Mouse (Mus musculus) MEL (cell line): Measurements from ENCODE around the gene Metrn. TPM values are rescaled to one million over a fixed set of nuclear protein-coding genes. Genes with fewer than 3 reads are reported as not detected.
A peak's percentile ranks its signal among the peaks of the same experiment; 100 is the strongest.

Experiments used
- DNase-seq: peaks from one replicate; pipeline ENCODE4 v3.0.0; 2011; ENCODE audit warnings: low read depth, low spot score
- H3K27ac ChIP-seq: 2 replicates; pipeline ENCODE4 v1.5.1; 2012; ENCODE audit warnings: low read depth, mild to moderate bottlenecking, control low read depth, low read length, moderate library complexity; ENCODE audit not compliant: control insufficient read depth
- H3K27me3 ChIP-seq, 2 experiments: fragments of 150-350 bp in 1 of 2; sonication (generic) in 1 of 2; 2 replicates each; pipeline ENCODE4 v1.6.1; 2012; ENCODE audit warnings: low read length in 2 of 2, mild to moderate bottlenecking in 2 of 2, improper control_type of control experiment in 1 of 2, moderate library complexity in 1 of 2; ENCODE audit not compliant: insufficient read depth in 2 of 2, control insufficient read depth in 1 of 2
- H3K36me3 ChIP-seq, 2 experiments: 2 replicates each; pipeline ENCODE4 v1.6.1; 2012 to 2014; ENCODE audit warnings: low read length in 2 of 2, improper control_type of control experiment in 1 of 2, inconsistent platforms in 1 of 2, mild to moderate bottlenecking in 1 of 2; ENCODE audit not compliant: insufficient read depth in 2 of 2, control insufficient read depth in 1 of 2
- H3K4me1 ChIP-seq, 2 experiments: fragments of 150-350 bp in 1 of 2; sonication (generic) in 1 of 2; 2 replicates each; pipeline ENCODE4 v1.6.1; 2012; ENCODE audit warnings: low read length in 2 of 2, improper control_type of control experiment in 1 of 2, mild to moderate bottlenecking in 1 of 2; ENCODE audit not compliant: insufficient read depth in 2 of 2, control insufficient read depth in 1 of 2
- H3K4me3 ChIP-seq, 2 experiments: fragments of 150-350 bp in 1 of 2; sonication (generic) in 1 of 2; 2 replicates each; pipeline ENCODE4 v1.5.1; 2012; ENCODE audit warnings: low read depth in 2 of 2, low read length in 2 of 2, mild to moderate bottlenecking in 2 of 2, moderate library complexity in 2 of 2, control low read depth in 1 of 2, improper control_type of control experiment in 1 of 2; ENCODE audit not compliant: control insufficient read depth in 1 of 2, insufficient read depth in 1 of 2
- H3K79me2 ChIP-seq: 2 replicates; pipeline ENCODE4 v1.6.1; 2012; ENCODE audit warnings: mild to moderate bottlenecking, low read length, moderate library complexity; ENCODE audit not compliant: control insufficient read depth, poor library complexity, insufficient read depth
- H3K9ac ChIP-seq: 2 replicates; pipeline ENCODE4 v1.6.1; 2012; ENCODE audit warnings: low read depth, mild to moderate bottlenecking, control low read depth, low read length, moderate library complexity; ENCODE audit not compliant: control insufficient read depth, poor library complexity, severe bottlenecking
- H3K9me3 ChIP-seq: fragments of 150-350 bp; sonication (generic); replicated peaks from 2 replicates; pipeline ENCODE4 v1.6.1; 2012; ENCODE audit warnings: mild to moderate bottlenecking, low read length, improper control_type of control experiment, moderate library complexity; ENCODE audit not compliant: insufficient read depth
- BHLHE40 ChIP-seq: IDR thresholded peaks from 2 replicates; pipeline ENCODE4 v1.6.1; 2012; ENCODE audit warnings: low read depth, mild to moderate bottlenecking, inconsistent platforms, low read length, improper control_type of control experiment, borderline replicate concordance
- CHD1 ChIP-seq: IDR thresholded peaks from 2 replicates; pipeline ENCODE4 v1.6.1; 2012; ENCODE audit warnings: low read depth, mild to moderate bottlenecking, inconsistent platforms, low read length, improper control_type of control experiment
- CHD2 ChIP-seq: IDR thresholded peaks from 2 replicates; pipeline ENCODE4 v1.6.1; 2011; ENCODE audit warnings: low read length, improper control_type of control experiment
- ETS1 ChIP-seq: IDR thresholded peaks from 2 replicates; pipeline ENCODE4 v1.6.1; 2012; ENCODE audit warnings: low read depth, mild to moderate bottlenecking, inconsistent platforms, low read length, improper control_type of control experiment, moderate library complexity
- GABPA ChIP-seq: IDR thresholded peaks from 2 replicates; pipeline ENCODE4 v1.6.1; 2012; ENCODE audit warnings: low read depth, mild to moderate bottlenecking, inconsistent platforms, low read length, improper control_type of control experiment, moderate library complexity
- JUND ChIP-seq: IDR thresholded peaks from 2 replicates; pipeline ENCODE4 v1.6.1; 2011; ENCODE audit warnings: low read depth, mild to moderate bottlenecking, improper control_type of control experiment, low read length
- KAT2A ChIP-seq: conservative IDR thresholded peaks from 2 replicates; pipeline ENCODE4 v1.6.1; 2012; ENCODE audit warnings: low read depth, low read length, improper control_type of control experiment, inconsistent platforms
- MAFK ChIP-seq: IDR thresholded peaks from 2 replicates; pipeline ENCODE4 v1.6.1; 2011; ENCODE audit warnings: low read depth, mild to moderate bottlenecking, low read length, improper control_type of control experiment, borderline replicate concordance
- MAX ChIP-seq: IDR thresholded peaks from 2 replicates; pipeline ENCODE4 v1.6.1; 2011; ENCODE audit warnings: low read length, improper control_type of control experiment
- MYB ChIP-seq: IDR thresholded peaks from 2 replicates; pipeline ENCODE4 v1.6.1; 2011; ENCODE audit warnings: mild to moderate bottlenecking, low read depth, low read length, improper control_type of control experiment
- POLR2AphosphoS5 ChIP-seq: IDR thresholded peaks from 2 replicates; pipeline ENCODE4 v1.6.1; 2012; ENCODE audit warnings: low read depth, borderline replicate concordance, mild to moderate bottlenecking, inconsistent platforms, low read length, moderate library complexity, mixed read lengths
- RCOR1 ChIP-seq: IDR thresholded peaks from 2 replicates; pipeline ENCODE4 v1.6.1; 2012; ENCODE audit warnings: low read depth, mild to moderate bottlenecking, inconsistent platforms, low read length, improper control_type of control experiment
- TBP ChIP-seq: IDR thresholded peaks from 2 replicates; pipeline ENCODE4 v1.8.0; 2011; ENCODE audit warnings: low read depth, low read length, improper control_type of control experiment
- TCF12 ChIP-seq: IDR thresholded peaks from 2 replicates; pipeline ENCODE4 v1.6.1; 2014; ENCODE audit warnings: low read depth, mild to moderate bottlenecking, inconsistent platforms, low read length, improper control_type of control experiment, moderate library complexity
- USF1 ChIP-seq: IDR thresholded peaks from 2 replicates; pipeline ENCODE4 v1.6.1; 2014; ENCODE audit warnings: low read depth, mild to moderate bottlenecking, inconsistent platforms, low read length, improper control_type of control experiment, moderate library complexity
- ZMIZ1 ChIP-seq: IDR thresholded peaks from 2 replicates; pipeline ENCODE4 v1.6.1; 2012; ENCODE audit warnings: low read depth, mild to moderate bottlenecking, inconsistent platforms, low read length, improper control_type of control experiment, moderate library complexity
- ZNF384 ChIP-seq: IDR thresholded peaks from 2 replicates; pipeline ENCODE4 v1.6.1; 2012; ENCODE audit warnings: low read depth, mild to moderate bottlenecking, inconsistent platforms, low read length, improper control_type of control experiment
- polyA plus RNA-seq, 2 experiments: library from polyadenylated mRNA; stranded (reverse) in 1 of 2; unstranded in 1 of 2; fragments of >175 nt in 1 of 2; fragments of >200 nt in 1 of 2; gene quantifications; 2 replicates each; pipeline versions ENCODE4 v1.2.1 to v1.2.4; 2012; ENCODE audit warnings: low replicate concordance in 2 of 2, low read depth in 1 of 2; ENCODE audit not compliant: insufficient read length in 2 of 2, insufficient read depth in 1 of 2, missing spikeins in 1 of 2
- total RNA-seq: library from RNA; depleted of rRNA; stranded (reverse); fragments of 300-350 nt; gene quantifications from 2 replicates; pipeline ENCODE4 v1.2.3, GENCODE M21; 2012

Gene Metrn
- total and polyA plus RNA-seq, 3 experiments: 95.7 to 116 TPM; not detected in 1

- TF ChIP-seq BHLHE40: no peak
Observed at GRCm38 (mm10) chr17:25823452-25823851, 26.5 kb upstream of the Metrn start, which contains the start of gene Wdr24 (continued).

GRCm38 (mm10) chr17:25818851-25819780 lies 22.2 kb upstream of the Metrn start:
- H3K79me2 ChIP-seq: peaks cover 6% of the 10 kb centered on the region
- H3K4me3 ChIP-seq: no peak overlapping the region
- no peak overlapping the region for H3K9ac ChIP-seq
- TF ChIP-seq ZNF384 (no peak), CHD2 (no peak), MAFK (no peak), TCF12 (no peak), ETS1 (no peak), POLR2AphosphoS5 (no peak), RCOR1 (no peak), CHD1 (no peak), GABPA (no peak), MYB (no peak), MAX (no peak), TBP (no peak), JUND (no peak), ZMIZ1 (no peak)
- TF ChIP-seq, all 39 proteins: peak for 0
- Histone ChIP-seq H3K9me3 (no peaks in the 10 kb centered on the region), H3K27ac (no peak overlapping the region), H3K36me3 (peaks cover 0 to 4% of the 10 kb centered on the region in 2 experiments; a peak in 1 of 4 replicates), H3K27me3 (peaks cover 0 to 2% of the 10 kb centered on the region in 2 experiments; a peak in 2 of 4 replicates), H3K4me1 (peaks cover 0 to 4% of the 10 kb centered on the region in 2 experiments; a peak in 1 of 4 replicates)
- DNase-seq: no peak

DNA sequence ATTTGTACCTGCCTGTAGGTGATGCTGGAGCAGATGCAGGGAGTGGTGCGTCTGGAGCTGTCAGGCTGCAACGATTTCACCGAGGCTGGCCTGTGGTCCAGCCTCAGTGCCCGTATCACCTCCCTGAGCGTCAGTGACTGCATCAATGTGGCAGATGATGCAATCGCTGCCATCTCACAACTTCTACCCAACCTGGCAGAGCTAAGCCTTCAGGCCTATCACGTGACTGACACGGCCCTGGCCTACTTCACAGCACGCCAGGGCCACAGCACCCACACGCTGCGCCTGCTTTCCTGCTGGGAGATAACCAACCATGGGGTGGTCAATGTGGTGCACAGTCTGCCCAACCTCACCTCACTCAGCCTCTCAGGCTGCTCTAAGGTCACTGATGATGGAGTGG lies 20.7 kb upstream of the Metrn start:
- peaks cover 0 to 2% of the 10 kb centered on the region in 2 experiments; a peak in 2 of 4 replicates for H3K27me3 ChIP-seq
- no peak overlapping the region for H3K27ac ChIP-seq

More for the DNA sequence above, 20.7 kb upstream of the Metrn start:
- DNase-seq: no peak
- Histone ChIP-seq H3K9ac (no peak overlapping the region), H3K4me1 (0 out of 4 replicates have a peak, but pooled peaks cover 0 to under 1% of the 10 kb centered on the region in 2 experiments), H3K9me3 (no peaks in the 10 kb centered on the region), H3K4me3 (no peak overlapping the region), H3K79me2 (no peaks in the 10 kb centered on the region), H3K36me3 (peaks cover 0 to under 1% of the 10 kb centered on the region in 2 experiments; a peak in 1 of 4 replicates)
- TF ChIP-seq MYB: no peak
- TF ChIP-seq USF1: 0 out of 2 replicates have a peak, but pooled peaks have one; percentile 27
- no peak for TF ChIP-seq KAT2A
